Mouse (Mus musculus): Measurements from ENCODE around the gene Pitpnm2.
A peak's percentile ranks its signal among the peaks of the same experiment; 100 is the strongest.

The Pitpnm2 gene

GRCm38 (mm10) chr5:124247296-124247695 is 2.3 kb downstream of the Pitpnm2 start:
- DNase-seq, result no peak

- no peak for DNase-seq
These were observed 4.7 kb downstream of the Pitpnm2 start for GRCm38 (mm10) chr5:124244885-124245284.

- no peak for DNase-seq
These were observed 5.1 kb downstream of the Pitpnm2 start for GRCm38 (mm10) chr5:124244449-124244848.

- DNase-seq, result no peak
These were observed 6.2 kb downstream of the Pitpnm2 start for GRCm38 (mm10) chr5:124243236-124243901.

GRCm38 (mm10) chr5:124241686-124242444 is 7.7 kb downstream of the Pitpnm2 start:
- DNase-seq, result no peak

- peak; percentile 35 for DNase-seq
These were observed 8.5 kb downstream of the Pitpnm2 start for GRCm38 (mm10) chr5:124240841-124241685.

- DNase-seq, result no peak
These were observed 13.4 kb downstream of the Pitpnm2 start for GRCm38 (mm10) chr5:124236180-124236579.

GRCm38 (mm10) chr5:124234778-124235177 is 14.8 kb downstream of the Pitpnm2 start:
- DNase-seq, result no peak

- no peak for DNase-seq
These were observed 15.5 kb downstream of the Pitpnm2 start for GRCm38 (mm10) chr5:124233874-124234661.

- no peak for DNase-seq
These were observed 16.5 kb downstream of the Pitpnm2 start for GRCm38 (mm10) chr5:124233144-124233465.

GRCm38 (mm10) chr5:124232360-124233143 is 17.0 kb downstream of the Pitpnm2 start:
- no peak for DNase-seq

GRCm38 (mm10) chr5:124230461-124230860 is 19.1 kb downstream of the Pitpnm2 start:
- no peak for DNase-seq

GRCm38 (mm10) chr5:124227193-124227592 is 22.4 kb downstream of the Pitpnm2 start:
- no peak for DNase-seq

GRCm38 (mm10) chr5:124226494-124226893 is 23.1 kb downstream of the Pitpnm2 start:
- no peak for DNase-seq

GRCm38 (mm10) chr5:124225891-124226290 is 23.7 kb downstream of the Pitpnm2 start:
- DNase-seq, result no peak

- peak; percentile 79 for DNase-seq
These were observed 25.1 kb downstream of the Pitpnm2 start for GRCm38 (mm10) chr5:124224321-124225092.

GRCm38 (mm10) chr5:124223574-124223973 is 26.0 kb downstream of the Pitpnm2 start:
- DNase-seq, result no peak

- peak; percentile 47 for DNase-seq
These were observed 26.9 kb downstream of the Pitpnm2 start for GRCm38 (mm10) chr5:124222696-124223095.

- DNase-seq, result no peak
These were observed 27.9 kb downstream of the Pitpnm2 start for GRCm38 (mm10) chr5:124221736-124222040.

- peak; percentile 89 for DNase-seq
These were observed 28.4 kb downstream of the Pitpnm2 start for GRCm38 (mm10) chr5:124221037-124221735.

GRCm38 (mm10) chr5:124220551-124220950 is 29.0 kb downstream of the Pitpnm2 start:
- DNase-seq, result no peak

All from lung, postnatal 10 days (tissue).